Mouse (Mus musculus) kidney, postnatal 14 days (tissue): Measurements from ENCODE around the gene Slc39a11.
A peak's percentile ranks its signal among the peaks of the same experiment; 100 is the strongest.

ENCODE experiments used
- DNase-seq: peaks from one replicate; pipeline ENCODE4 v3.0.0; 2022; ENCODE audit warnings: mixed read lengths

Slc39a11 gene

DNA sequence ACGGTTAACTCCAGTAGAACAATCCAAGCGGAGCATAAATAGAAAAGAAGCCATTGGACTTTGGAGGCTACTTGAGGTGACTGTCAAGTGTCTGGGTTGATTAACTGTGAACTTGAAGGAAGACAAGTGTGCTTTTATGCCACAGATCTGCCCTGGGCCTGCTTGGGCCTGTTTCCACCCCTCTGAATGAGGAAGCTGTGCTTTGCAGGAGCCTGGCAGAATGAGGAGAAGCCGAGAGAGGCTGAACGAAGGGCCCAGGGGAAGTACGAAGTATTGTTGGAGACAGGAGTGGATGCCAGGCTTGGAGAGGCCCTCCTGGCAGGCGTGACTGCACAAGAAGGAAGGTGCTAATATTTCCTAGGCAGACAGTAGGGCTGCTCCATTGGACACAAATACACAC is 378.0 kb downstream of the Slc39a11 start:
- no peak for DNase-seq

- no peak for DNase-seq
These were observed 381.0 kb downstream of the Slc39a11 start for GRCm38 (mm10) chr11:113268831-113269319.

DNA sequence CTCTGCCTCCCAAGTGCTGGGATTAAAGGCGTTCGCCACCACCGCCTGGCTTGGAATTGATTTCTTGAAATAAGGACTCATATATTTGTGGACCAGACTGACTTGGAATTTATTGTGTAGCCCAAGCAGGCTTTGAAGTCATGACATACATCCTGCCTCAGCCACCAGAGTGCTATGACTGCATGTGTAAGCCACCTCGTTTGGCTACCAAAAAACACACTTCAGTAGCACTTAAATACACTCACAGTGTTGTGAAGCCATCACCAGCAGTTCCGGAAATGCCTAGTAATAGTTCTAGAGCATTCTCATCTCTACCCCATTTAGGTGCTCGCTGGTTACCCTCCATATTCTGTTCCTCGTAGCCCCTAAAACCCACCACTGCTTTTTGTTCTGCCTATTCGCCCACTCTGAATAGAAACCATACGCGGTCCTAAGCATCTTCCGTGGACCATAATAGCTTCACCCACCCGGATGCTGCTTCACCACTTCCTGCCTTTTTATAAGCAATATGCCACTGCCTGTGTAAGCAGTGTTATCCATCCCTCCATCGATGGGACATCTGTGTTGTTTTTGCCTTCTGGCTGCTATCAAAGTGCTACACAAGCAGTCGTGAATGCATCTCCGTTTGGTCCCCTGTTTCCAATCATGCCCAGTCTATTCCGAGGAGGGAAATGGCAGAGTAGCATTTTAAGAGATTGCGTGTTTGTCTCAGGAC is 382.2 kb downstream of the Slc39a11 start:
- no peak for DNase-seq

GRCm38 (mm10) chr11:113266706-113267105 is 383.2 kb downstream of the Slc39a11 start:
- DNase-seq, result no peak

- no peak for DNase-seq
These were observed 384.3 kb downstream of the Slc39a11 start for GRCm38 (mm10) chr11:113265567-113265966.

DNA sequence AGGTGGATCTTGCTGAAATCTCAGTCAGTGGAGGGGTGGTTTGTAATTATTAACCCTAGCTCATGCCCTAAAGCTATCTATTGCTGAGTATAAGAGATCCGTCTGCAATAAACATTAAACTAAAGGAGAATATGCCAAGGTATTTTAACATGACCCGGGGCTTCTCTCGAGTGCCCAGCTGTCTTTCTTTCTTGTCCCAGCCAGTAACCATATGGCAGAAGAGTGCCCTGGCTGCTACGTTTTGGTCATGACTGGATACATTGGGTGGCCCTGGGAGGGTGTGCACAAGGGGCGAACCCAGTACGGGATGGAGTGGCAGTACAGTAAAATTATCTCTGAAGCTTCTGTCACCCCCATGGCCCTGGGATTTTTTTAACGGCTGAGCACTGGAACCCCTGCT is 385.9 kb downstream of the Slc39a11 start:
- DNase-seq, result peak; percentile 10

DNA sequence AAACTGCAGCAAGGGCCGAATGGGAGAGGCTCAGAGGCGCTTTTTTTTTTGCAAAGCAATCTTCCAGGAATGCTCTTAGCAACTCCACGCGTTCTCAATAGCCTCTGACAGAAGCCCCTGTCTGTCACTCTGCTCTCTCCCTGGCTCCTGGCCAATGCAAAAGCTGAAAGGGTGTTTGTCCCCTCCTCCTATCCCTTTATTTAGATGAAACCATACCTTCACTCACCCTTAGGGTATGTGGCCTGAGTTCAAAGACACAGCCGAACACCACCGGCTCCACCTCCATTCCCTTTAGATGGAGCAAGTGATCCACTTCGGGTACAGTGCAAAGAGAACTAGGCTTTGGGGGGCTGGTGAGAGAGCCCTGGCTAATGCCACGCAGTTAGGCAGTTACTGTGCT is 387.8 kb downstream of the Slc39a11 start:
- DNase-seq, result no peak

GRCm38 (mm10) chr11:113261421-113261820 is 388.5 kb downstream of the Slc39a11 start:
- no peak for DNase-seq

DNA sequence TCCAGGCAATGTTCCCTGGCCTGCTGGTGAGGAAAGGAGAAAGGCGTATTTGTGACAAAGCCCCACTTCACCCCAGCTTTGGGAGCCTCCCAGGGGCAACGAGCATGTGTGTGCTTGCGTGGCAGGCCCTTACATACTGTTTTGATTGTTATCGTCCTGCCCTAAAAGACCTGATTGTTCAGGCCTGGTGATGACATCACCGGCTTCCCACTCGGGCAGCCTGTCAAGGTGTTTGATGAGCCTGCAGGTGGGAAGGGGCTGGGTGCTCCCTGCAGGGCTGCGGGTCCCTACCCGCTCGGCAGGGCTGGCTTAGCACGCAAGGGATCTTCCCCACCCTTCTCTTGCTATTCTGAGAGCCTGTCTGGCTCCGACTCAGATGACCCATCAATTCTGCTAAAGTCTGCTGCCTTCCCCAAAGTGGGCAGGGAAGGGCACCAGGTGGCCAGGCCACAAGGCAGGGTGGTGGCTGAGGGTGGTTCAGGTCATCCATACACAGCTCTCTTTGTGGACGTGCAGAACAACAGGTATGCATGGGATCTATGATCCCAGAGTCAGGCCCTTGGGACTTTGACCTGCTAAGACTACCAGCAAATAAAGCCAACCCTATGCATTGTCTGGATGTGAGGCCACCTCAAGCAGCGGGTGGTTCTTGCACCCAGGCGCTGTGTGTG is 390.0 kb downstream of the Slc39a11 start:
- no peak for DNase-seq

DNA sequence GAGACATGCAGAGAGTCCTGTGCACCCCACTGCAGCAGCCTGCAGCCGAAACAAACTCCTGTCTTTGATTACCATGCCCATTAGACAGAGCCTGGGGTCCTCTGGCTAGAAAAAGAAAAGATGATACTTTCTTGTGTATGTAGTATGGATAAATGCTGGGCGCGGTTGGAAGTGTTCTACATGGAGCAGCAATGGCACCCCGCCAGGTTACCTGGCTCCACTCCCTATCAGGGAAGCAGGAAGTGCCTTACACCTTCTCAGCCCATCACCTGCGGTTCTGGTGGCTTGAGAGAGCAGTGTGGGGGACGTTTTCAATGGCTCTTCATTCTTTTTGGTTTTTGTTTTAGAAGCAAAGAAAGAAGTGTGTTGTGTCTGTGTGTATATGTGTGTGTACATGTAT is 391.9 kb downstream of the Slc39a11 start:
- DNase-seq, result peak; percentile 7

GRCm38 (mm10) chr11:113254653-113255052 is 395.2 kb downstream of the Slc39a11 start:
- DNase-seq, result no peak

GRCm38 (mm10) chr11:113253169-113253568 is 396.7 kb downstream of the Slc39a11 start:
- DNase-seq, result no peak

DNA sequence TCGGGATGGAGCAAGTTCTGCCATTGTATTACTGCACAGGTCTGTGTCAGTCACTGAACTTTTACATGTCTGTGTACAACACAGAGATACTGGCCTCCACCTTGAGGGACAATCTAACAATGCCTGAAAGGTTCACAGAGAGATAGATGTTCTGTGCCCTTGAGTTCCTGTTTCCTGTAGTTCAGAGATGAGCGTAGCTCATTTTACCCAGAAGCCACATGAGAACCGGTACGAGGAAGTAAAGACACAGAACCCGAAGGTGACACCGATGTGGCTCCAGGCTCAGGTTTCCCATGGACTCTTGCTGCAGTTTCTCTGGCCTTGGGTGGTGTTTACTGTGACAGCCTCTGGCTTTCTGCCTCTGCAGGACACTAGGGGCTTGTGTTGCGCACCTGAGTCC is 398.7 kb downstream of the Slc39a11 start:
- DNase-seq, result no peak

DNA sequence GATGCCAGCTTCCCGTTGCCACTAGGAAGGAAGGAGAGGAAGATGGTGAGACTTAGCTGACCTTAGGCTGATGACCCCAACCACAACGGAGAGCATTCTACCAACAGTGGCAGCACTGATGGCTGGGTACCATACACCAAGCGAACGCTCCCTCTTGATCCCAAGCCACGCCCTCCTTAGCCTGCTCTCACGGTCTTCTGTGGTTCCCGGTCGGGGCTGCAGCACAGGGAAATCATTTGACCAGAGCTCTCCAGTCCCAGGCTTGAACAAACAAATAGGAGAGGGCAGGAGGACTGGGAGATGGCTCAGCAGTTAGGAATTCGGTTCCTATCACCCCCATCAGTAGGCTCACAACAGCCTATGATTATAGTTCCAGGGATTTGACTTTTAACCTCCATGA is 403.4 kb downstream of the Slc39a11 start:
- no peak for DNase-seq

DNA sequence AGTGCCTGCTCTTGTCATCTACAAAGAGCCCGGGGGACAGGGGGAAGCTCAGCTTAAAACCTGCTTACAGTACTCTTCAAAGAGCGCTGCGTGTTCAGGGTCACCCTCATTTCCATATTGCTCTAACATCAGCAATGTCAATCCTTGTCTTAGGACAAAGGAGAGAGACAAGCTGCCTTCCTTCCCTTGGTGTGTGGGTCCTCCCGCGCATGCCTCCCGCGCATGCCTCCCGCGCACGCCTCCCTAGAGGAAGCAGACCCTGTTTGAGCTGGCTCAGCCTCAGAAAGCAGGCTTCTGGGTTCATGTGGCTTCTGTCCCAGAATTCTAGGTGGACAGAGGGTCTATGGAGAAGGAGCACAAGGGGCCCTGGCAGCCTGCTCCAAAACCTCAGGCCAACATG is 404.2 kb downstream of the Slc39a11 start:
- DNase-seq, result no peak

GRCm38 (mm10) chr11:113234432-113234831 is 415.4 kb downstream of the Slc39a11 start:
- no peak for DNase-seq

- DNase-seq, result no peak
These were observed 417.8 kb downstream of the Slc39a11 start for GRCm38 (mm10) chr11:113232049-113232448.

GRCm38 (mm10) chr11:113230410-113231132 is 419.3 kb downstream of the Slc39a11 start:
- DNase-seq, result no peak

- no peak for DNase-seq
These were observed 424.1 kb downstream of the Slc39a11 start for GRCm38 (mm10) chr11:113225748-113226147.

DNA sequence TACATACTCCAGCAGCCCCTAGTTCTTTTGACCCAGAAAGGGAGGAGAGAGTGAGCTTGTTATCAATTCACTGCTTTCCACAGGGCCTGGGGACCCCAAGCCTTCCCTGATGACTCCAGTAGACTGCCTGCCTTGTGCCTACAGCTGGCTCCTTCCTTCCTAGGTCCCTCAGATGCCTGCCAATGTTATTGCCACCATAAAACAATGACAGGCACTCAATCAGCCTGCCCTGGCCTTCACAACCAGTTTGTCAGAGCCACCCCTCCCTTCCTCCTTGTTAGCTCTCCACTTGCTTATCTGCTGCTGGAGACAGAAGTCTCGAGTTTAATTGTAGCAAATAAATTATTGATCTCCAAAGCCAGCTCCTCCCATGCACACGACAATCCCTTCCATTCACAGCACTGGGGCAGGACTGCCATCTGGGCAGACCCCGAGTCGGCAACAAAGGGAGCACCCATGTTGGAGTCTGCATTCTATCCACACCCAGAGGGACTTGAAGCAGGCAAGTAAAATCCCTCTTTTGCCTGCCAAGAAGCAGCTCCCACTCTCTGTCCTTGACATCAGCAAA is 426.0 kb downstream of the Slc39a11 start:
- DNase-seq, result no peak

- peak; percentile 67 for DNase-seq
These were observed 428.3 kb downstream of the Slc39a11 start for GRCm38 (mm10) chr11:113221267-113222195.

- no peak for DNase-seq
These were observed 429.2 kb downstream of the Slc39a11 start for GRCm38 (mm10) chr11:113220649-113221048.
